Mouse (Mus musculus) liver, embryonic 14.5 days (tissue): ENCODE results near the gene Perm1.
A peak's percentile ranks its signal among the peaks of the same experiment; 100 is the strongest.

Experiments used
- CTCF ChIP-seq: IDR thresholded peaks from 2 replicates; pipeline ENCODE4 v1.5.1; 2016; ENCODE audit warnings: antibody characterized with exemption, low read depth, control low read depth
- EP300 ChIP-seq: IDR thresholded peaks from 2 replicates; pipeline ENCODE4 v1.6.1; 2016; ENCODE audit warnings: antibody characterized with exemption, low read depth

DNA sequence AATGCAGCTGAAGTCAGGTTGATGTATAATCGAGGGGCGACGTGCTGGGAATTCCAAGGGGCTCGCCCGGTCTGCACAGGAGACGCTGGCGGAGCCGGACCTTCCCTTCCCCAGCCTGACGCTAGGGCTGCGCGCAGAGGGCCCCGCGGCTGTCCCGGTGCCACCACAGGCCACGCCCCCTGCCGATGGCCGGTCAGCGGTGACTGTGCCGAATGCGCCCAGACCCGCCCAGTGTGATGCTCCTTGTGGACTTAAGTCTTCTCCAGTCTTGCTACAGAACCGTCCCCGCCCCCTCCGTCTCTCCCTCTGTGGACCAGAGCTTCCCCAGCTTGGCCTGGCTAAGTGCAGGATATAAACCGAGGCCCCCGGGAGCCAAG, 17.9 kb upstream of the Perm1 start:
- peak; percentile 45 for TF ChIP-seq CTCF
- TF ChIP-seq EP300, result no peak
